Mouse (Mus musculus): ENCODE results near the gene Cnga1. TPM values are rescaled to one million over a fixed set of nuclear protein-coding genes. Genes with fewer than 3 reads are reported as not detected.

Gene Cnga1
- polyA plus RNA-seq, 2 experiments = 0.03 TPM; not detected in 1

- Histone ChIP-seq H3K36me3 (ENCODE audit: control insufficient read depth, insufficient read depth, low read length) (no peaks in the 10 kb centered on the region), H3K4me2 (replicated peaks; ENCODE audit: low read depth, low read length, severe bottlenecking) (no peak overlapping the region), H3K9me3 (ENCODE audit: control insufficient read depth, low read length) (no peaks in the 10 kb centered on the region), H3K27me3 (ENCODE audit: control insufficient read depth, insufficient read depth, low read length) (no peaks in the 10 kb centered on the region), H3K27ac (replicated peaks; ENCODE audit: low read depth, low read length) (no peak overlapping the region), H3K4me1 (ENCODE audit: control insufficient read depth, insufficient read depth, low read length) (0 out of 2 replicates have a peak, but pooled peaks cover 5% of the 10 kb centered on the region), H3K9ac (ENCODE audit: low read depth, low read length, severe bottlenecking) (no peak overlapping the region), H3K4me3 (replicated peaks; ENCODE audit: low read length) (no peak overlapping the region)
- DNase-seq (ENCODE audit: low spot score) = no peak
- TF ChIP-seq POLR2A (IDR thresholded peaks at IDR 0.05; ENCODE audit: borderline replicate concordance, extremely low read depth, insufficient read depth, insufficient read length) = no peak
- no peak for ATAC-seq (ENCODE audit: low FRiP score, low read depth)
- WGBS = 48% methylated on average over 7 of the region's 7 CpGs
Measured at GRCm38 (mm10) chr5:72643655-72644054, 420 bp downstream of the Cnga1 start.

GRCm38 (mm10) chr5:72640072-72640471 lies 4.0 kb downstream of the Cnga1 start:
- ATAC-seq (ENCODE audit: low FRiP score, low read depth) = no peak
- H3K9me3 ChIP-seq (ENCODE audit: control insufficient read depth, low read length) = no peaks in the 10 kb centered on the region
- DNase-seq (ENCODE audit: low spot score) = no peak
- no peak overlapping the region for H3K4me3 ChIP-seq (replicated peaks; ENCODE audit: low read length)
- H3K9ac ChIP-seq (ENCODE audit: low read depth, low read length, severe bottlenecking) = no peak overlapping the region
- H3K4me1 ChIP-seq (ENCODE audit: control insufficient read depth, insufficient read depth, low read length) = no peaks in the 10 kb centered on the region
- H3K27me3 ChIP-seq (ENCODE audit: control insufficient read depth, insufficient read depth, low read length) = no peaks in the 10 kb centered on the region
- no peak overlapping the region for H3K27ac ChIP-seq (replicated peaks; ENCODE audit: low read depth, low read length)
- TF ChIP-seq POLR2A (IDR thresholded peaks at IDR 0.05; ENCODE audit: borderline replicate concordance, extremely low read depth, insufficient read depth, insufficient read length) = no peak
- WGBS = 95% methylated on average over 1 of the region's 1 CpGs
- no peak overlapping the region for H3K4me2 ChIP-seq (replicated peaks; ENCODE audit: low read depth, low read length, severe bottlenecking)
- no peaks in the 10 kb centered on the region for H3K36me3 ChIP-seq (ENCODE audit: control insufficient read depth, insufficient read depth, low read length)

DNA sequence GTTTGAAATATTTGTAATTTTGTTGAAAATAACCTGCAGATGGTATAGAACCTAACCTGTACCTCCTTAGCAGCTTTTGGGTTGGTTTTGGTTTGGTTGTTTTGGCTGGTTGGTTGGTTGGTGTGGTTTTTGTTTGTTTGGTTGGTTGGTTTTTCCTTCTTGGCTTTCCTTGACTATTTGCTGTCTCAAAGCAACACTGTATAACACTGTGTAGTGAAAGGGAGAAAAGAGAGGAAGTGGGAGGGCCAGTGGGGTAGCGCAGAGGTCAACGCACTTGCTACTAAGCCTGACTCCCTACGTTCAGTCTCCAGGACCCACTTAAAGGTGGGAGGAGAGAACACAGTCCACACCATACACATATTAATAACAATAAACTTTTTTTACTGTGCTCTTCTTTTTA lies 7.5 kb downstream of the Cnga1 start:
- no peaks in the 10 kb centered on the region for H3K4me1 ChIP-seq (ENCODE audit: control insufficient read depth, insufficient read depth, low read length)
- H3K36me3 ChIP-seq (ENCODE audit: control insufficient read depth, insufficient read depth, low read length) = no peaks in the 10 kb centered on the region
- H3K9me3 ChIP-seq (ENCODE audit: control insufficient read depth, low read length) = no peaks in the 10 kb centered on the region
- H3K27me3 ChIP-seq (ENCODE audit: control insufficient read depth, insufficient read depth, low read length) = no peaks in the 10 kb centered on the region
- no peak overlapping the region for H3K4me3 ChIP-seq (replicated peaks; ENCODE audit: low read length)
- no peak for TF ChIP-seq POLR2A (IDR thresholded peaks at IDR 0.05; ENCODE audit: borderline replicate concordance, extremely low read depth, insufficient read depth, insufficient read length)
- no peak for DNase-seq (ENCODE audit: low spot score)
- H3K27ac ChIP-seq (replicated peaks; ENCODE audit: low read depth, low read length) = no peak overlapping the region
- no peak overlapping the region for H3K4me2 ChIP-seq (replicated peaks; ENCODE audit: low read depth, low read length, severe bottlenecking)
- no peak overlapping the region for H3K9ac ChIP-seq (ENCODE audit: low read depth, low read length, severe bottlenecking)
- ATAC-seq (ENCODE audit: low FRiP score, low read depth) = no peak
- 86% methylated on average over 3 of the region's 3 CpGs for WGBS

- WGBS = 38% methylated on average over 3 of the region's 3 CpGs
- no peak overlapping the region for H3K9ac ChIP-seq (ENCODE audit: low read depth, low read length, severe bottlenecking)
- no peak overlapping the region for H3K4me3 ChIP-seq (replicated peaks; ENCODE audit: low read length)
- no peaks in the 10 kb centered on the region for H3K9me3 ChIP-seq (ENCODE audit: control insufficient read depth, low read length)
- no peaks in the 10 kb centered on the region for H3K27me3 ChIP-seq (ENCODE audit: control insufficient read depth, insufficient read depth, low read length)
- no peaks in the 10 kb centered on the region for H3K4me1 ChIP-seq (ENCODE audit: control insufficient read depth, insufficient read depth, low read length)
- H3K4me2 ChIP-seq (replicated peaks; ENCODE audit: low read depth, low read length, severe bottlenecking) = no peak overlapping the region
- no peak for TF ChIP-seq POLR2A (IDR thresholded peaks at IDR 0.05; ENCODE audit: borderline replicate concordance, extremely low read depth, insufficient read depth, insufficient read length)
- H3K36me3 ChIP-seq (ENCODE audit: control insufficient read depth, insufficient read depth, low read length) = no peaks in the 10 kb centered on the region
- no peak overlapping the region for H3K27ac ChIP-seq (replicated peaks; ENCODE audit: low read depth, low read length)
- ATAC-seq (ENCODE audit: low FRiP score, low read depth) (no peak), DNase-seq (ENCODE audit: low spot score) (no peak)
Measured at GRCm38 (mm10) chr5:72636122-72636521, 8.0 kb downstream of the Cnga1 start.

GRCm38 (mm10) chr5:72634791-72635271 lies 9.2 kb downstream of the Cnga1 start:
- H3K9me3 ChIP-seq (ENCODE audit: control insufficient read depth, low read length) = no peaks in the 10 kb centered on the region
- H3K4me3 ChIP-seq (replicated peaks; ENCODE audit: low read length) = no peak overlapping the region
- H3K27me3 ChIP-seq (ENCODE audit: control insufficient read depth, insufficient read depth, low read length) = no peaks in the 10 kb centered on the region
- H3K4me1 ChIP-seq (ENCODE audit: control insufficient read depth, insufficient read depth, low read length) = no peaks in the 10 kb centered on the region
- no peak for TF ChIP-seq POLR2A (IDR thresholded peaks at IDR 0.05; ENCODE audit: borderline replicate concordance, extremely low read depth, insufficient read depth, insufficient read length)
- no peaks in the 10 kb centered on the region for H3K36me3 ChIP-seq (ENCODE audit: control insufficient read depth, insufficient read depth, low read length)
- no peak overlapping the region for H3K27ac ChIP-seq (replicated peaks; ENCODE audit: low read depth, low read length)
- H3K9ac ChIP-seq (ENCODE audit: low read depth, low read length, severe bottlenecking) = no peak overlapping the region
- DNase-seq (ENCODE audit: low spot score) = no peak
- WGBS = 84% methylated on average over 9 of the region's 9 CpGs
- H3K4me2 ChIP-seq (replicated peaks; ENCODE audit: low read depth, low read length, severe bottlenecking) = no peak overlapping the region
- no peak for ATAC-seq (ENCODE audit: low FRiP score, low read depth)

DNA sequence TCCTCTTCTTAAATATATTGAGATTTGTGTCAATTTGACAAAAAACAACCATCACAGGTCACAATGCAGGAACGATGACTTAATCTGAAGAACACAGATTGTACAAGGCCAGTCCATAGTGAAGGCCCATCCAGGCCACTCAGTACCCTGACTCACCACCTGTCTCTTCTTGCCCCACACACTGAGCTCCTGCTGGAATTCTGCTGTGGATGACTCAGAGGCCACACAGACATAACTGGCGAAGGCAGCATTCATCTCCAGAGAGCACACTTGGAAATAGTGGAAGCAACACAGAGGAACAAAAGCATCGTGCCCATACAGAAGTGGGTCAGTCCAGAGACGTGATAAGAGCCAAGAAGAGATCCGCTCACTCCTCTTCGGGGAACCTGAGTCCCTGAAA lies 14.0 kb downstream of the Cnga1 start:
- no peaks in the 10 kb centered on the region for H3K27me3 ChIP-seq (ENCODE audit: control insufficient read depth, insufficient read depth, low read length)
- H3K9ac ChIP-seq (ENCODE audit: low read depth, low read length, severe bottlenecking) = no peak overlapping the region
- WGBS = 87% methylated on average over 6 of the region's 6 CpGs
- H3K27ac ChIP-seq (replicated peaks; ENCODE audit: low read depth, low read length) = no peak overlapping the region
- DNase-seq (ENCODE audit: low spot score) (no peak), ATAC-seq (ENCODE audit: low FRiP score, low read depth) (no peak)
- H3K36me3 ChIP-seq (ENCODE audit: control insufficient read depth, insufficient read depth, low read length) = no peaks in the 10 kb centered on the region
- H3K4me2 ChIP-seq (replicated peaks; ENCODE audit: low read depth, low read length, severe bottlenecking) = no peak overlapping the region
- H3K4me3 ChIP-seq (replicated peaks; ENCODE audit: low read length) = no peak overlapping the region
- TF ChIP-seq POLR2A (IDR thresholded peaks at IDR 0.05; ENCODE audit: borderline replicate concordance, extremely low read depth, insufficient read depth, insufficient read length) = no peak
- no peaks in the 10 kb centered on the region for H3K9me3 ChIP-seq (ENCODE audit: control insufficient read depth, low read length)
- no peaks in the 10 kb centered on the region for H3K4me1 ChIP-seq (ENCODE audit: control insufficient read depth, insufficient read depth, low read length)

Measured in limb, embryonic 14.5 days (tissue).